Mouse (Mus musculus) heart, adult 8-10 months (tissue): ENCODE data around the gene Vtn. TPM values are rescaled to one million over a fixed set of nuclear protein-coding genes. Genes with fewer than 3 reads are reported as not detected.
A peak's percentile ranks its signal among the peaks of the same experiment; 100 is the strongest.

Experiments
- DNase-seq: peaks from one replicate; pipeline ENCODE4 v3.0.0; 2022; ENCODE audit warnings: low spot score
- total RNA-seq, 4 experiments: library from RNA; stranded (reverse); gene quantifications; 2 replicates each; pipeline ENCODE4 v1.2.4; 2022

Gene Vtn
- total RNA-seq, 4 experiments from 2014 or later: 14.3 to 19.1 (median 17.1) TPM

- peak; percentile 91 for DNase-seq
Measured at GRCm38 (mm10) chr11:78497544-78498522, 1.1 kb upstream of the Vtn start, which contains the start of gene Sarm1. Sarm1 (minus strand) TSS chr11:78497754.

GRCm38 (mm10) chr11:78499543-78499942 is 652 bp downstream of the Vtn start:
- no peak for DNase-seq

GRCm38 (mm10) chr11:78500623-78501202 is 1.8 kb downstream of the Vtn start:
- no peak for DNase-seq

GRCm38 (mm10) chr11:78501529-78501928 is 2.6 kb downstream of the Vtn start:
- no peak for DNase-seq

- no peak for DNase-seq
Measured at GRCm38 (mm10) chr11:78502909-78503650, 4.2 kb downstream of the Vtn start, which contains the start of gene Sebox. Sebox (plus strand) TSS chr11:78503447.

GRCm38 (mm10) chr11:78505430-78505829 is 6.5 kb downstream of the Vtn start:
- DNase-seq: no peak

GRCm38 (mm10) chr11:78509148-78509547 is 10.3 kb downstream of the Vtn start:
- DNase-seq: no peak

- peak; percentile 88 for DNase-seq
Measured at GRCm38 (mm10) chr11:78512025-78512957, 13.4 kb downstream of the Vtn start, which contains the start of the genes Tmem199 and Poldip2. Tmem199 (minus strand) TSS chr11:78512172. Poldip2 (plus strand) TSS chr11:78512193.

GRCm38 (mm10) chr11:78513106-78513790 is 14.4 kb downstream of the Vtn start:
- no peak for DNase-seq

- no peak for DNase-seq
Measured at GRCm38 (mm10) chr11:78515549-78516325, 16.8 kb downstream of the Vtn start.

- DNase-seq: no peak
Measured at GRCm38 (mm10) chr11:78518931-78519330, 20.0 kb downstream of the Vtn start.

- no peak for DNase-seq
Measured at GRCm38 (mm10) chr11:78521880-78522279, 23.0 kb downstream of the Vtn start.

- peak; percentile 44 for DNase-seq
Measured at GRCm38 (mm10) chr11:78522481-78522997, 23.6 kb downstream of the Vtn start.

GRCm38 (mm10) chr11:78523241-78523955 is 24.5 kb downstream of the Vtn start:
- DNase-seq: no peak

GRCm38 (mm10) chr11:78524838-78525237 is 25.9 kb downstream of the Vtn start:
- no peak for DNase-seq

- no peak for DNase-seq
Measured at GRCm38 (mm10) chr11:78528714-78529113, 29.8 kb downstream of the Vtn start.

- DNase-seq: no peak
Measured at GRCm38 (mm10) chr11:78530001-78530400, 31.1 kb downstream of the Vtn start.

- DNase-seq: peak; percentile 88
Measured at GRCm38 (mm10) chr11:78531046-78531445, 32.2 kb downstream of the Vtn start.
